Comparison of ENCODE assay signal across 24 mouse cellular contexts in the genomic region with DNA sequence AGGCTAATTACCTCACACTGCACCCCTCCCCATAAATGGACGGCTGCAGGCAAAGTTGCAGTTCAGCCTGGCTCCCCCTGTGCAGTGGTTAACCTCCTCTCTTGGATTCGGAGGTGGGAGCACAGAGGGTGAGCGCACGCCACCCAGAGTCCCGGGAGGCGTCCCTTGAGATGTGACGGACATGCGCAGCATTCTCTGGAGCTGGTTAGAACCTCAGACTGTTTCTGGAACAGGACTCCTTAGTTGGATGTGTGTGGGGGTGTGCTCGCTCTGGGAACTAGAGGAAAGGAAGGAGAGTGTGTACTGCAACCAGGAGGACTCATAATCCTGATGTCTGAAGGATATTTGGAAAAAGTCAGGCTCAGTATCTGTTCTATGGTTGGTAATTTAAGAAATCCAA. TPM values are rescaled to one million over a fixed set of nuclear protein-coding genes. Genes with fewer than 3 reads are reported as not detected.
DNase-seq lines count a peak whose midpoint lies in the region; ATAC-seq and TF ChIP-seq lines count a peak whose summit lies in the region.
"Had no signal": no experiment of that assay in that cellular context is flagged by ENCODE, and none has a peak within 500 bp of the region (broad histone marks: within the 10 kb centered on the region; RNA-seq: fewer than 3 reads in every experiment).

No protein-coding gene starts in this region.

- no peaks in the 10 kb centered on the region for H3K27me3 ChIP-seq in hindbrain, embryonic 13.5 days
- no peaks in the 10 kb centered on the region for H3K27me3 ChIP-seq in hindbrain, embryonic 16.5 days (replicated peaks; ENCODE audit: control insufficient read depth, insufficient read depth, low read length)
- no peaks in the 10 kb centered on the region for H3K27me3 ChIP-seq in limb, embryonic 13.5 days
- no peaks in the 10 kb centered on the region for H3K27me3 ChIP-seq in limb, embryonic 10.5 days (ENCODE audit: low read depth, poor library complexity, severe bottlenecking)
- no peaks in the 10 kb centered on the region for H3K27me3 ChIP-seq in myocyte (ENCODE audit: control insufficient read depth, insufficient read depth, insufficient read length)
- H3K27me3 ChIP-seq: forebrain, embryonic 13.5 days; heart, embryonic 12.5 days; heart, embryonic 15.5 days; intestine, embryonic 15.5 days had no signal

- no peak overlapping the region for H3K9ac ChIP-seq in hindbrain, embryonic 13.5 days
- no peak overlapping the region for H3K9ac ChIP-seq in hindbrain, embryonic 16.5 days (ENCODE audit: low read depth, low read length)
- 0 out of 2 replicates have a peak overlapping the region, but pooled peaks have one; percentile 1 for H3K9ac ChIP-seq in limb, embryonic 13.5 days
- H3K9ac ChIP-seq: forebrain, embryonic 13.5 days; heart, embryonic 12.5 days; heart, embryonic 15.5 days; intestine, embryonic 15.5 days had no signal

- DNase-seq in limb, embryonic 10.5 days (ENCODE audit: low spot score): no peak
- DNase-seq in brain, adult 2 months (ENCODE audit: low read depth, low spot score): peak; percentile 58
- DNase-seq in embryo, embryonic 11 days: no peak
- DNase-seq: adrenal gland, adult 2 months; adrenal gland, postnatal 14 days; cerebellum, adult 11-12 months; cerebellum, adult 8-10 months; cerebellum, postnatal 10 days; cerebellum, postnatal 36 days; gastrocnemius, postnatal 25 days; heart, adult 18-20 months; heart, postnatal 10 days; heart, postnatal 36 days had no signal

- H3K36me3 ChIP-seq in hindbrain, embryonic 13.5 days: peaks cover 48% of the 10 kb centered on the region
- peaks cover 15% of the 10 kb centered on the region for H3K36me3 ChIP-seq in hindbrain, embryonic 16.5 days (ENCODE audit: control insufficient read depth, insufficient read depth, low read length)
- peaks cover 9% of the 10 kb centered on the region for H3K36me3 ChIP-seq in limb, embryonic 13.5 days
- 0 out of 2 replicates have a peak, but pooled peaks cover under 1% of the 10 kb centered on the region for H3K36me3 ChIP-seq in limb, embryonic 10.5 days
- H3K36me3 ChIP-seq in myocyte (ENCODE audit: control insufficient read depth, insufficient read depth): peaks cover 49% of the 10 kb centered on the region
- H3K36me3 ChIP-seq: intestine, embryonic 15.5 days had no signal

- H3K27ac ChIP-seq in hindbrain, embryonic 13.5 days: peak overlapping the region; percentile 37; the same call in 1 of the 2 replicates
- no peak overlapping the region for H3K27ac ChIP-seq in hindbrain, embryonic 16.5 days (ENCODE audit: low read depth, low read length)
- no peak overlapping the region for H3K27ac ChIP-seq in limb, embryonic 13.5 days
- no peak overlapping the region for H3K27ac ChIP-seq in limb, embryonic 10.5 days
- H3K27ac ChIP-seq: forebrain, embryonic 10.5 days; forebrain, embryonic 13.5 days; heart, embryonic 15.5 days; intestine, embryonic 15.5 days had no signal

- 70% methylated on average over 9 of the region's 9 CpGs for WGBS in hindbrain, embryonic 13.5 days
- WGBS in hindbrain, embryonic 16.5 days: 78% methylated on average over 9 of the region's 9 CpGs
- 55% methylated on average over 9 of the region's 9 CpGs for WGBS in limb, embryonic 13.5 days
- WGBS in limb, embryonic 10.5 days: 70% methylated on average over 9 of the region's 9 CpGs

- peaks cover 36% of the 10 kb centered on the region for H3K4me1 ChIP-seq in hindbrain, embryonic 13.5 days (replicated peaks)
- H3K4me1 ChIP-seq in hindbrain, embryonic 16.5 days (ENCODE audit: control insufficient read depth, insufficient read depth, low read depth, low read length): peaks cover 6% of the 10 kb centered on the region
- peaks cover 13% of the 10 kb centered on the region for H3K4me1 ChIP-seq in limb, embryonic 13.5 days
- H3K4me1 ChIP-seq in limb, embryonic 10.5 days: peaks cover 15% of the 10 kb centered on the region
- H3K4me1 ChIP-seq: heart, embryonic 12.5 days; intestine, embryonic 15.5 days had no signal

- H3K79me2 ChIP-seq in myocyte (ENCODE audit: control insufficient read depth, insufficient read depth): no peaks in the 10 kb centered on the region

- no peak for TF ChIP-seq POLR2A in myocyte (IDR thresholded peaks at IDR 0.05; ENCODE audit: insufficient read length, low read depth)

- H3K4me3 ChIP-seq in hindbrain, embryonic 13.5 days: no peak overlapping the region
- H3K4me3 ChIP-seq in hindbrain, embryonic 16.5 days (ENCODE audit: low read length): no peak overlapping the region
- H3K4me3 ChIP-seq in limb, embryonic 13.5 days: no peak overlapping the region
- H3K4me3 ChIP-seq in limb, embryonic 10.5 days: no peak overlapping the region
- H3K4me3 ChIP-seq in myocyte: no peak overlapping the region
- H3K4me3 ChIP-seq: forebrain, embryonic 10.5 days; forebrain, embryonic 13.5 days; heart, embryonic 12.5 days; heart, embryonic 15.5 days; intestine, embryonic 15.5 days had no signal

- no peaks in the 10 kb centered on the region for H3K9me3 ChIP-seq in hindbrain, embryonic 13.5 days
- H3K9me3 ChIP-seq in hindbrain, embryonic 16.5 days (ENCODE audit: control insufficient read depth, low read length): no peaks in the 10 kb centered on the region
- no peaks in the 10 kb centered on the region for H3K9me3 ChIP-seq in limb, embryonic 13.5 days
- no peaks in the 10 kb centered on the region for H3K9me3 ChIP-seq in limb, embryonic 10.5 days (replicated peaks)
- H3K9me3 ChIP-seq: forebrain, embryonic 10.5 days; forebrain, embryonic 13.5 days; heart, embryonic 12.5 days; heart, embryonic 15.5 days; intestine, embryonic 15.5 days had no signal

- H3K4me2 ChIP-seq in hindbrain, embryonic 13.5 days: no peak overlapping the region
- no peak overlapping the region for H3K4me2 ChIP-seq in hindbrain, embryonic 16.5 days (ENCODE audit: low read length)
- no peak overlapping the region for H3K4me2 ChIP-seq in limb, embryonic 13.5 days (replicated peaks)
- no peak overlapping the region for H3K4me2 ChIP-seq in myocyte (ENCODE audit: low read depth)
- H3K4me2 ChIP-seq: forebrain, embryonic 13.5 days; heart, embryonic 12.5 days; heart, embryonic 15.5 days; intestine, embryonic 15.5 days had no signal

- H3ac ChIP-seq in myocyte (ENCODE audit: control insufficient read depth, insufficient read length): no peak overlapping the region

- ATAC-seq in hindbrain, embryonic 13.5 days (ENCODE audit: low FRiP score): no peak
- no peak for ATAC-seq in hindbrain, embryonic 16.5 days
- no peak for ATAC-seq in limb, embryonic 13.5 days (ENCODE audit: low FRiP score, low read depth)
- ATAC-seq: CD4-positive, CD25-positive, alpha-beta regulatory T cell, adult 4 months; forebrain, embryonic 13.5 days; forebrain, embryonic 16.5 days; intestine, embryonic 15.5 days had no signal

TF ChIP-seq in myocyte, 11 proteins besides CTCF, POLR2A, EP300 and RAD21:
- TF ChIP-seq POLR2AphosphoS2 (IDR thresholded peaks at IDR 0.05; ENCODE audit: insufficient read length, low read depth): peak; percentile 57
- no peak for TF ChIP-seq MYOD1 (IDR thresholded peaks at IDR 0.05; ENCODE audit: control insufficient read depth in 1 of 3, insufficient read length in 2 of 3, low read depth in 2 of 3)
- TF ChIP-seq MYOG (IDR thresholded peaks at IDR 0.05; ENCODE audit: control insufficient read depth in 1 of 3, insufficient read depth in 1 of 3, insufficient read length in 2 of 3, low read depth in 2 of 3): no peak
- no peak for TF ChIP-seq SRF (IDR thresholded peaks at IDR 0.05; ENCODE audit: control insufficient read depth, insufficient read length, low read depth)

RNA-seq across cellular contexts. Expression of gene Ttc12, which starts 38.7 kb away (rescaled TPM):
- polyA plus RNA-seq in hindbrain, embryonic 13.5 days (2015; fragmentation: Nextera tagmentation; extraction: Ambion mirVana): 2.2 and 2.5 TPM in 2 replicates
- 2.1 and 2.6 TPM in 2 replicates for polyA plus RNA-seq in hindbrain, embryonic 16.5 days (2015; fragmentation: Nextera tagmentation; extraction: Ambion mirVana)
- 1.2 and 1.4 TPM in 2 replicates for polyA plus RNA-seq in limb, embryonic 13.5 days (2015; fragmentation: Nextera tagmentation; extraction: Ambion mirVana)
- polyA plus RNA-seq in limb, embryonic 10.5 days (2016; fragmentation: Nextera tagmentation; extraction: Ambion mirVana): 1.2 and 1.7 TPM in 2 replicates
- 4.1 TPM for polyA plus RNA-seq in myocyte (2012; fragmentation: generic; extraction: Trizol)
- polyA plus RNA-seq: CD4-positive, CD25-positive, alpha-beta regulatory T cell, adult 4 months had no signal
